Mouse (Mus musculus): Measurements from ENCODE around the gene Myog. TPM values are rescaled to one million over a fixed set of nuclear protein-coding genes. Genes with fewer than 3 reads are reported as not detected.

Gene Myog
- polyA plus RNA-seq, 1 experiment from 2014 or later: 3.7 TPM

DNA sequence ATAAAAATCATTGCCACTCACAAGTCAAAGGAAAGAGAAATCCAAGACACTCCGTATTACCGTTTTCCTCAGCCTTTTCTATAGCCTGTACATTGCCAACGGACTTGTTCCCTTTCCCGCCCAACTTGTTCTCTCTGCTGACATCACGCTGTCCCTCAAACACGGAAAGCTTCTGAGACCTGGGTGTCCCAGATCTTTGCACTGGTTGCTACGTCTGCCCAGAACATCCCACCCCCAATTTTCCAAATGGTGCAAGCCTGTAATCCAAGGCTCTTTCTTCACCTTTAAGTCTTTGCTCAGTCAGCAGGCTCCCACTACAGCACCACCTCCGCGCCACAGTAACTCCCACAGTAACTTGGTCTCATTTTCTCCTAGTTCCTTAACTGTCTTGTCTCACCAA is 15.2 kb downstream of the Myog start:
- Histone ChIP-seq H3K4me2 (no peak overlapping the region), H3K27me3 (ENCODE audit: control insufficient read depth, insufficient read depth, low read length) (peaks cover 2% of the 10 kb centered on the region; the same call in 1 of the 2 replicates), H3K4me1 (ENCODE audit: control insufficient read depth, insufficient read depth, low read length) (peaks cover 18% of the 10 kb centered on the region), H3K36me3 (ENCODE audit: control insufficient read depth, insufficient read depth, low read length) (peaks cover 3% of the 10 kb centered on the region), H3K9ac (ENCODE audit: low read depth, low read length) (no peak overlapping the region), H3K4me3 (ENCODE audit: low read depth, low read length) (no peak overlapping the region), H3K9me3 (replicated peaks; ENCODE audit: control insufficient read depth, low read length) (no peaks in the 10 kb centered on the region), H3K27ac (ENCODE audit: low read depth, low read length) (no peak overlapping the region)
- ATAC-seq (replicated peaks; ENCODE audit: insufficient number of reproducible peaks, low FRiP score, low TSS enrichment): no peak
- WGBS (ENCODE audit: insufficient replicate concordance): 88% methylated on average over 9 of the region's 9 CpGs

DNA sequence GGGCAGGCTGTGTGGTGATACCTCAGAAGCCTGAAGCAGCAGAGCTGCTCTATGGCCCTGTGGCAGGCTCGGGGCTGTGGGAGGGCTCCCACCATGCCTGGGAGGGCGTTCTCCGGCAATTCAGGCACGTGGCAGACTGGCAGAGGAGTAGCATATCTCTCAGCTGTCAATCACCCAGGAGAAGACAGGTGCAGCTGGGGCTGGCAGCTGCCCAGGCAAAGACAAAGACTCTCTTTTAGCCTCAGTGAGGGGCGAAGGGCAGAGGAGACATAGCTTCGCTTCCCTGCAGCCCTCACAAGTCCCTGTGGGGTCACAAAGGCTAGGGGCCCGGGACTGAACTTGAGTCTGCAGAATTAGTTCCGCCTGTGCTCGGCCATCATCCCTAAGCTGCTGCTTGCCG is 17.6 kb downstream of the Myog start:
- Histone ChIP-seq H3K36me3 (ENCODE audit: control insufficient read depth, insufficient read depth, low read length) (peaks cover 3% of the 10 kb centered on the region), H3K27ac (ENCODE audit: low read depth, low read length) (no peak overlapping the region), H3K4me3 (ENCODE audit: low read depth, low read length) (no peak overlapping the region), H3K9ac (ENCODE audit: low read depth, low read length) (no peak overlapping the region), H3K4me1 (ENCODE audit: control insufficient read depth, insufficient read depth, low read length) (peaks cover 15% of the 10 kb centered on the region), H3K27me3 (ENCODE audit: control insufficient read depth, insufficient read depth, low read length) (no peaks in the 10 kb centered on the region), H3K4me2 (no peak overlapping the region), H3K9me3 (replicated peaks; ENCODE audit: control insufficient read depth, low read length) (no peaks in the 10 kb centered on the region)
- ATAC-seq (replicated peaks; ENCODE audit: insufficient number of reproducible peaks, low FRiP score, low TSS enrichment): no peak
- WGBS (ENCODE audit: insufficient replicate concordance): 67% methylated on average over 10 of the region's 10 CpGs

DNA sequence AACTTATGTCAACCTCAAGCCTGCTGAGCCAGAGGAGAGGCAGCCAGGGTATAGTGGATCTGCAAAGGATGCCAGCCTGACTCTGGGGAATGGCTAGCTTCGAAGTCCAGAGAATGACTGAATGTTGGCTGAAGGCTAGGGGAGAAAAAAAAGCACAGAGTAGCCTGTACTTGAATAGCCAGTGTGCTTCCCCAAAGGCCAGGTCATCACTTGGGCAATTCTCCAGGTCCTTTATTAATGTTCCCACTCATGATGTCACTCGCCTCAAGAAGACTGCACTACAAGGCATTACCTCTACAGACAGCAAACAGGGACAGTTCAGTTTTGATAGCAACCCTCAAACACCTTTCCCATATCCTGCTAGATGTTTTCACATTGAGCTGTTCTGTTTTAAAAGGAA is 20.5 kb downstream of the Myog start:
- Histone ChIP-seq H3K4me1 (ENCODE audit: control insufficient read depth, insufficient read depth, low read length) (no peaks in the 10 kb centered on the region), H3K27ac (ENCODE audit: low read depth, low read length) (no peak overlapping the region), H3K9me3 (replicated peaks; ENCODE audit: control insufficient read depth, low read length) (no peaks in the 10 kb centered on the region), H3K9ac (ENCODE audit: low read depth, low read length) (no peak overlapping the region), H3K4me2 (no peak overlapping the region), H3K36me3 (ENCODE audit: control insufficient read depth, insufficient read depth, low read length) (peaks cover 3% of the 10 kb centered on the region; the same call in 1 of the 2 replicates), H3K4me3 (ENCODE audit: low read depth, low read length) (no peak overlapping the region), H3K27me3 (ENCODE audit: control insufficient read depth, insufficient read depth, low read length) (no peaks in the 10 kb centered on the region)
- 84% methylated on average over 2 of the region's 2 CpGs for WGBS (ENCODE audit: insufficient replicate concordance)
- ATAC-seq (replicated peaks; ENCODE audit: insufficient number of reproducible peaks, low FRiP score, low TSS enrichment): no peak

DNA sequence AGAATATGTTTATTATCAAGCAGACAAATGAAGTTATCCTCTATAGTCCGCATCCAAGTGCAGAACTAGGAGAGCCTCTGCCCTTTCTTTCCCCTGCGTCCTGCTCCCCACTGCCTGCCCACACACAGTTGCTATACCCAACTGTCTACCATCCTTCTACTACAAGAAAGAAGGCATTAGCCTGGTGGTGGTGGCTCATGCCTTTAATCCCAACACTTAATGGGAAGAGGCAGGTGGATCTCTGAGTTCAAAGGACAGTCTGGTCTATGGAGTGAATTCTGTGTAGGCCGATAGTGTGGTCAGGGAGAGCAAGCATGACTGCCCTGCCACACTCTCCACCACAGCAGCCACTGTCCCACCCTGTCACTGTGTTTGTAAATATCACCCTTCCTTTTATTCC is 20.9 kb downstream of the Myog start:
- no peaks in the 10 kb centered on the region for H3K27me3 ChIP-seq (ENCODE audit: control insufficient read depth, insufficient read depth, low read length)
- no peaks in the 10 kb centered on the region for H3K4me1 ChIP-seq (ENCODE audit: control insufficient read depth, insufficient read depth, low read length)
- no peaks in the 10 kb centered on the region for H3K9me3 ChIP-seq (replicated peaks; ENCODE audit: control insufficient read depth, low read length)
- no peak overlapping the region for H3K4me3 ChIP-seq (ENCODE audit: low read depth, low read length)
- 89% methylated on average over 3 of the region's 3 CpGs for WGBS (ENCODE audit: insufficient replicate concordance)
- H3K4me2 ChIP-seq: no peak overlapping the region
- no peak overlapping the region for H3K27ac ChIP-seq (ENCODE audit: low read depth, low read length)
- H3K9ac ChIP-seq (ENCODE audit: low read depth, low read length): no peak overlapping the region
- peaks cover 3% of the 10 kb centered on the region; the same call in 1 of the 2 replicates for H3K36me3 ChIP-seq (ENCODE audit: control insufficient read depth, insufficient read depth, low read length)
- no peak for ATAC-seq (replicated peaks; ENCODE audit: insufficient number of reproducible peaks, low FRiP score, low TSS enrichment)

DNA sequence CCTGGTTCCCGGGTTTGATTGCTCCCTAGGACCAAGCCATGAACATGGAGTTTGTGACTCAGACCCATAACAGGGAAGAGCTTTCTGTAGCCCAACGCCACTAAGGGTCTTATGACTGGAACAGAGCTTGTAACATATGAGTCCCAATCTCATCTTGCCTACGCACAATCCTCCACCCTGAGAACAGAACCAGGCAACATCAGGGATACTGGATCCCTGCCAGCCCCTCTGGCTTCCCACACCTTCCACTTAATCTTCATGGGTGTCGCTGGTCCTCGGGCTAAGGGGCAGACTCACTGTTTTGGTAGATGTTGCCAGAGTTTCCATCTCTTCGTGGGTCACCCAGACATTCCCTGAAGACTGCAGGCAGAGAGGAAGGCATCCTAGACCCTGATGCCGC is 22.0 kb downstream of the Myog start:
- no peak for ATAC-seq (replicated peaks; ENCODE audit: insufficient number of reproducible peaks, low FRiP score, low TSS enrichment)
- Histone ChIP-seq H3K4me2 (no peak overlapping the region), H3K4me1 (ENCODE audit: control insufficient read depth, insufficient read depth, low read length) (no peaks in the 10 kb centered on the region), H3K4me3 (ENCODE audit: low read depth, low read length) (no peak overlapping the region), H3K9ac (ENCODE audit: low read depth, low read length) (no peak overlapping the region), H3K9me3 (replicated peaks; ENCODE audit: control insufficient read depth, low read length) (no peaks in the 10 kb centered on the region), H3K27ac (ENCODE audit: low read depth, low read length) (no peak overlapping the region), H3K27me3 (ENCODE audit: control insufficient read depth, insufficient read depth, low read length) (no peaks in the 10 kb centered on the region), H3K36me3 (ENCODE audit: control insufficient read depth, insufficient read depth, low read length) (peaks cover 3% of the 10 kb centered on the region; the same call in 1 of the 2 replicates)
- 88% methylated on average over 7 of the region's 7 CpGs for WGBS (ENCODE audit: insufficient replicate concordance)

DNA sequence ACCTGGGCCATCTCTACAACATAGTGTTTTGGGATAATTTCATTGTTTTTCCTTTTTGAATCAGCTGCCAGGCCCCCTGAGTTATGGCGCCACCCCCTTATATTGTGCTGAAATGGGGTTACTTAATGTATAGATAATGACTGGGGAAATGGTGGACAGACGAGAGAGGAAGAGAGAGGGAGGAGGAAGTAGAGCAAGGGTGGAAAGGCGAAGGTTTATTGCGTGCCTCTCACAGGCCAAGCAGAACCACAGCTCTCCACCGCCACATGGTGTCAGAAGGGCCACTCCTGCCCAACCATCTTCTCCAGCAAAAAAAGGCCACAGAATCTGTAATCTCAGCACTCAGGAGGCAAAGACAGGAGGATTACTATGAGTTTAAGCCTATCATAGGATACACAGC is 25.4 kb downstream of the Myog start:
- no peak for ATAC-seq (replicated peaks; ENCODE audit: insufficient number of reproducible peaks, low FRiP score, low TSS enrichment)
- no peaks in the 10 kb centered on the region for H3K9me3 ChIP-seq (replicated peaks; ENCODE audit: control insufficient read depth, low read length)
- no peak overlapping the region for H3K9ac ChIP-seq (ENCODE audit: low read depth, low read length)
- no peak overlapping the region for H3K4me3 ChIP-seq (ENCODE audit: low read depth, low read length)
- no peak overlapping the region for H3K27ac ChIP-seq (ENCODE audit: low read depth, low read length)
- H3K4me2 ChIP-seq: no peak overlapping the region
- no peaks in the 10 kb centered on the region for H3K27me3 ChIP-seq (ENCODE audit: control insufficient read depth, insufficient read depth, low read length)
- 83% methylated on average over 5 of the region's 5 CpGs for WGBS (ENCODE audit: insufficient replicate concordance)
- H3K36me3 ChIP-seq (ENCODE audit: control insufficient read depth, insufficient read depth, low read length): no peaks in the 10 kb centered on the region
- H3K4me1 ChIP-seq (ENCODE audit: control insufficient read depth, insufficient read depth, low read length): no peaks in the 10 kb centered on the region

DNA sequence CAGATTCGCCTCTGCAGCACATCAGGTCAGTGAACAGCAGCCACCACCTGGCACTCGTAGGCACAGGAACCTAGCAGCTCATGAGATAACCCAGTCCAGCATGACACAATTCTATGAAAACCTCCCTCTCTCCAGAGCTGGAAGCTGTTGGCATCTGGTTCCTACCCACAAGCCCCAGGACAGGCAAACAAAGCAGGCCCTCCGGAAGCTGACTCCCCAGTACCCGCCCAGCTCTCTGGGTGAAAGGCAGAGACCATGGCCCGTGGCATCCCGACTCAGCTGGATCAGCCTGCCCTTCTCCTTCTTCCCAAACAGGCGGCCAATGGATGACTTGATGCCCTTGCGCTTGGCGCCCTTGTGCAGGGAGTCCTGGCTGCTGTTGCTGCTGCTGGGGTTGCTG is 26.6 kb downstream of the Myog start:
- Histone ChIP-seq H3K27ac (ENCODE audit: low read depth, low read length) (no peak overlapping the region), H3K4me1 (ENCODE audit: control insufficient read depth, insufficient read depth, low read length) (no peaks in the 10 kb centered on the region), H3K4me3 (ENCODE audit: low read depth, low read length) (no peak overlapping the region), H3K27me3 (ENCODE audit: control insufficient read depth, insufficient read depth, low read length) (no peaks in the 10 kb centered on the region), H3K4me2 (no peak overlapping the region), H3K9ac (ENCODE audit: low read depth, low read length) (no peak overlapping the region), H3K9me3 (replicated peaks; ENCODE audit: control insufficient read depth, low read length) (no peaks in the 10 kb centered on the region), H3K36me3 (ENCODE audit: control insufficient read depth, insufficient read depth, low read length) (no peaks in the 10 kb centered on the region)
- ATAC-seq (replicated peaks; ENCODE audit: insufficient number of reproducible peaks, low FRiP score, low TSS enrichment): no peak
- WGBS (ENCODE audit: insufficient replicate concordance): 78% methylated on average over 9 of the region's 9 CpGs

DNA sequence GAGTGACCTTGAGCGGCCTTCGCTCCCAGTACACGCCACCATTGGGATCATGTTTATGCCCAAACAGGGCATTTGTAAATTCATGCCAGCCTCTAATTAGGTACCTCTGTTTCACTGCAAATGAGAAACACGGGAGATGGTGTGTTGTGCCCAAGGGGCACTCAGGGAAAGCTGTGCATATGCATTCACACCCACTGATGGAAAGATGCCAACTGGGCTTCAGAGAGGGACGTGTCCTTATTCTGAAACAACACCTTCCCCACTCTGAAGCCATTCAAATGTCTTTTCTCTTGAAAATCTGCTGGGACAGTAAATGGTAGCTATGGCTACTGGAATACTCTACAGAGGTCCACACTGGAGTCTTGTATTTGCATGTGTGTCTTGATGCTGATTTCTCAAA is 28.5 kb downstream of the Myog start:
- Histone ChIP-seq H3K9ac (ENCODE audit: low read depth, low read length) (no peak overlapping the region), H3K4me2 (no peak overlapping the region), H3K4me3 (ENCODE audit: low read depth, low read length) (no peak overlapping the region), H3K27ac (ENCODE audit: low read depth, low read length) (no peak overlapping the region), H3K9me3 (replicated peaks; ENCODE audit: control insufficient read depth, low read length) (no peaks in the 10 kb centered on the region), H3K36me3 (ENCODE audit: control insufficient read depth, insufficient read depth, low read length) (0 out of 2 replicates have a peak, but pooled peaks cover 1% of the 10 kb centered on the region), H3K4me1 (ENCODE audit: control insufficient read depth, insufficient read depth, low read length) (no peaks in the 10 kb centered on the region), H3K27me3 (ENCODE audit: control insufficient read depth, insufficient read depth, low read length) (no peaks in the 10 kb centered on the region)
- 89% methylated on average over 5 of the region's 5 CpGs for WGBS (ENCODE audit: insufficient replicate concordance)
- ATAC-seq (replicated peaks; ENCODE audit: insufficient number of reproducible peaks, low FRiP score, low TSS enrichment): no peak

DNA sequence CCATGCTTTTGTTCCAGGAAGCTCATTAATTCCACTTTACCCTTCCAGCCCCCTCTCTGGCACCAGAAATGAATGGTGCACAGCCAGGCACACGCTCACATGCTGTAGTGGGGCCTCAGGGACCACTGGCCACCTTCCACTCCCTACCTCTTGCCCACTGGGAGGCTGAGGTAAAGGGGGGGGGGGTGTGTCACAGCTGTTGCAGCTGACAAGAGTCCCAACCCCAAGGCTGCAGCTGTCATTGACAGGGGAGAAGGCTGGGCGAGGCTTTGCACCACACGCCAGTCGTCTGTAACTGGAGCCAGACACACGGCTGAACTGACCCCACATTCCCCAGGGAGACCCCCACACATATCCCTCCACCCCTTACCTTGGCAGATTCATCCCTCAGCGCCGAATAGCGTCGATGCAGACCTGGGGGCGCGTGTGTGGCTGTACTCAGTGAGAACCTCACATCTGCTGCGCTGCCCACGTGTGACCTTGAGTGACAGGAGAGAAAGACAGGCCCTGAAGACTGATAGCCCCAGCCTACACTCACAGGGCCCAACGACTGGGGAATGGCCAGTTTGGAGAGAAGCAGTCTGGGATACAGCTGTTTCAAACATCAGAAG is 31.0 kb downstream of the Myog start:
- Histone ChIP-seq H3K9ac (ENCODE audit: low read depth, low read length) (peak overlapping the region; percentile 10; the same call in 1 of the 2 replicates), H3K4me1 (ENCODE audit: control insufficient read depth, insufficient read depth, low read length) (no peaks in the 10 kb centered on the region), H3K4me3 (ENCODE audit: low read depth, low read length) (no peak overlapping the region), H3K27ac (ENCODE audit: low read depth, low read length) (no peak overlapping the region), H3K4me2 (no peak overlapping the region), H3K27me3 (ENCODE audit: control insufficient read depth, insufficient read depth, low read length) (no peaks in the 10 kb centered on the region), H3K36me3 (ENCODE audit: control insufficient read depth, insufficient read depth, low read length) (peaks cover 6% of the 10 kb centered on the region; the same call in 1 of the 2 replicates), H3K9me3 (replicated peaks; ENCODE audit: control insufficient read depth, low read length) (no peaks in the 10 kb centered on the region)
- no peak for ATAC-seq (replicated peaks; ENCODE audit: insufficient number of reproducible peaks, low FRiP score, low TSS enrichment)
- 62% methylated on average over 14 of the region's 14 CpGs for WGBS (ENCODE audit: insufficient replicate concordance)
